Mouse (Mus musculus) liver, embryonic 14.5 days (tissue): ENCODE measurements around the gene Btg2. TPM values are rescaled to one million over a fixed set of nuclear protein-coding genes. Genes with fewer than 3 reads are reported as not detected.
A peak's percentile ranks its signal among the peaks of the same experiment; 100 is the strongest.

Source experiments
- ATAC-seq: fragments of 200-750 bp; cut with Nextera tagmentation; 2 replicates; pipeline ENCODE4 v1.8.0; 2017; ENCODE audit warnings: moderate number of reproducible peaks, mild to moderate bottlenecking, moderate library complexity; ENCODE audit not compliant: insufficient read depth
- DNase-seq, 3 experiments: peaks; one replicate each; pipeline ENCODE4 v3.0.0-alpha.2; 2012 to 2013; ENCODE audit warnings: low read depth in 3 of 3, low spot score in 3 of 3
- H3K27ac ChIP-seq: fragments of 300-500 bp; sonication (generic); 2 replicates; pipeline ENCODE4 v1.5.1; 2014; ENCODE audit warnings: moderate library complexity, mild to moderate bottlenecking, control low read depth, inconsistent platforms
- H3K27me3 ChIP-seq: fragments of 300-500 bp; sonication (generic); 2 replicates; pipeline ENCODE4 v1.6.1; 2014; ENCODE audit warnings: mild to moderate bottlenecking, low read length, moderate library complexity; ENCODE audit not compliant: control insufficient read depth, insufficient read depth
- H3K36me3 ChIP-seq: fragments of 300-500 bp; sonication (generic); replicated peaks from 2 replicates; pipeline ENCODE4 v1.6.1; 2014; ENCODE audit warnings: low read depth; ENCODE audit not compliant: control insufficient read depth, insufficient read depth
- H3K4me1 ChIP-seq, 2 experiments: fragments of 200-500 bp in 1 of 2; fragments of 300-500 bp in 1 of 2; sonication (generic) in 1 of 2; replicated peaks; 2 replicates each; pipeline ENCODE4 v1.6.1; 2012 to 2014; ENCODE audit warnings: antibody characterized with exemption in 1 of 2, inconsistent platforms in 1 of 2, low read length in 1 of 2; ENCODE audit not compliant: control insufficient read depth in 2 of 2, insufficient read depth in 2 of 2
- H3K4me2 ChIP-seq: fragments of 300-500 bp; sonication (generic); 2 replicates; pipeline ENCODE4 v1.6.1; 2014; ENCODE audit warnings: low read depth, mild to moderate bottlenecking, control low read depth, moderate library complexity
- H3K4me3 ChIP-seq, 2 experiments: fragments of 200-500 bp in 1 of 2; fragments of 300-500 bp in 1 of 2; sonication (generic) in 1 of 2; 2 replicates each; pipeline ENCODE4 v1.5.1; 2012 to 2014; ENCODE audit warnings: low read depth in 2 of 2, low read length in 2 of 2, mild to moderate bottlenecking in 2 of 2, control low read depth in 1 of 2, inconsistent platforms in 1 of 2, moderate library complexity in 1 of 2; ENCODE audit not compliant: insufficient read depth in 1 of 2
- H3K9ac ChIP-seq: fragments of 300-500 bp; sonication (generic); replicated peaks from 2 replicates; pipeline ENCODE4 v1.6.1; 2014; ENCODE audit warnings: mild to moderate bottlenecking, control low read depth, moderate library complexity
- H3K9me3 ChIP-seq: fragments of 300-500 bp; sonication (generic); 2 replicates; pipeline ENCODE4 v1.6.1; 2016; ENCODE audit warnings: low read length, mixed read lengths; ENCODE audit not compliant: control insufficient read depth
- CTCF ChIP-seq: IDR thresholded peaks from 2 replicates; pipeline ENCODE4 v1.5.1; 2016; ENCODE audit warnings: antibody characterized with exemption, low read depth, control low read depth
- EP300 ChIP-seq: IDR thresholded peaks from 2 replicates; pipeline ENCODE4 v1.6.1; 2016; ENCODE audit warnings: antibody characterized with exemption, low read depth
- WGBS: fragments of 180-500 bp; shearing (Covaris S2); extraction: QIAGEN DNeasy Blood & Tissue Kit; methylation state at CpG from one replicate; pipeline ENCODE4 v1.1.7; 2014; ENCODE audit not compliant: insufficient replicate concordance; 5-methylcytosine and 5-hydroxymethylcytosine counted together
- polyA plus RNA-seq, 2 experiments: library from polyadenylated mRNA; depleted of rRNA in 1 of 2; stranded (reverse) in 1 of 2; unstranded in 1 of 2; fragments of >200 nt; fragmentation: Nextera tagmentation in 1 of 2; extraction: Ambion mirVana in 1 of 2; gene quantifications; 2 replicates each; pipeline versions ENCODE4 v1.2.1 to v1.2.3; 2012 to 2014

Btg2 gene
- polyA plus RNA-seq, 2 experiments, result 45.3 to 78.2 TPM

GRCm38 (mm10) chr1:134046387-134046786, 32.5 kb downstream of the Btg2 start:
- TF ChIP-seq CTCF (no peak), EP300 (no peak)
- no peaks in the 10 kb centered on the region for H3K4me1 ChIP-seq
- no peak for ATAC-seq

GRCm38 (mm10) chr1:134045971-134046370, 32.9 kb downstream of the Btg2 start:
- Histone ChIP-seq H3K9me3 (no peaks in the 10 kb centered on the region), H3K4me2 (peak overlapping the region; percentile 31), H3K27ac (no peak overlapping the region), H3K9ac (no peak overlapping the region), H3K36me3 (no peaks in the 10 kb centered on the region), H3K27me3 (no peaks in the 10 kb centered on the region), H3K4me3 (no peak overlapping the region), H3K4me1 (no peaks in the 10 kb centered on the region)
- WGBS, result 10% methylated on average over 9 of the region's 9 CpGs
- DNase-seq, result no peak
- no peak for ATAC-seq
- no peak for TF ChIP-seq EP300
- peak; percentile 85 for TF ChIP-seq CTCF

More at GRCm38 (mm10) chr1:134046387-134046786, 32.5 kb downstream of the Btg2 start:
- Histone ChIP-seq H3K27me3 (no peaks in the 10 kb centered on the region), H3K36me3 (no peaks in the 10 kb centered on the region), H3K9ac (no peak overlapping the region), H3K9me3 (no peaks in the 10 kb centered on the region), H3K4me3 (no peak overlapping the region), H3K27ac (no peak overlapping the region), H3K4me2 (peak overlapping the region; percentile 31)
- no peak for DNase-seq
- 29% methylated on average over 23 of the region's 23 CpGs for WGBS

- H3K27ac ChIP-seq, result no peak overlapping the region
- H3K9me3 ChIP-seq, result no peaks in the 10 kb centered on the region
- ATAC-seq (no peak), DNase-seq (no peak)
- no peaks in the 10 kb centered on the region for H3K27me3 ChIP-seq
- H3K4me1 ChIP-seq, result no peaks in the 10 kb centered on the region
- H3K36me3 ChIP-seq, result no peaks in the 10 kb centered on the region
- WGBS, result 74% methylated on average over 6 of the region's 6 CpGs
- H3K9ac ChIP-seq, result no peak overlapping the region
- TF ChIP-seq EP300 (no peak), CTCF (no peak)
- no peak overlapping the region for H3K4me3 ChIP-seq
- no peak overlapping the region for H3K4me2 ChIP-seq
Observed at GRCm38 (mm10) chr1:134044805-134045204, 34.1 kb downstream of the Btg2 start.

- H3K27ac ChIP-seq, result no peak overlapping the region
- H3K27me3 ChIP-seq, result no peaks in the 10 kb centered on the region
- H3K4me2 ChIP-seq, result no peak overlapping the region
- ATAC-seq (no peak), DNase-seq (no peak)
- H3K4me1 ChIP-seq, result no peaks in the 10 kb centered on the region
- H3K9me3 ChIP-seq, result no peaks in the 10 kb centered on the region
- H3K9ac ChIP-seq, result no peak overlapping the region
- no peaks in the 10 kb centered on the region for H3K36me3 ChIP-seq
- no peak for TF ChIP-seq CTCF
- TF ChIP-seq EP300, result no peak
- WGBS, result 30% methylated on average over 1 of the region's 1 CpGs
- no peak overlapping the region for H3K4me3 ChIP-seq
Observed at GRCm38 (mm10) chr1:134042341-134042740, 36.6 kb downstream of the Btg2 start.

GRCm38 (mm10) chr1:134041900-134042299, 37.0 kb downstream of the Btg2 start:
- no peak for TF ChIP-seq CTCF
- H3K9ac ChIP-seq, result no peak overlapping the region
- no peaks in the 10 kb centered on the region for H3K9me3 ChIP-seq
- no peak overlapping the region for H3K4me2 ChIP-seq
- DNase-seq, result no peak
- WGBS, result 37% methylated on average over 2 of the region's 2 CpGs
- H3K4me1 ChIP-seq, result no peaks in the 10 kb centered on the region
- ATAC-seq, result no peak
- H3K4me3 ChIP-seq, result no peak overlapping the region
- H3K36me3 ChIP-seq, result no peaks in the 10 kb centered on the region
- H3K27ac ChIP-seq, result no peak overlapping the region
- H3K27me3 ChIP-seq, result no peaks in the 10 kb centered on the region

- ATAC-seq (no peak), DNase-seq (no peak)
- TF ChIP-seq CTCF, result no peak
- Histone ChIP-seq H3K36me3 (no peaks in the 10 kb centered on the region), H3K4me2 (no peak overlapping the region), H3K4me1 (no peaks in the 10 kb centered on the region), H3K27me3 (no peaks in the 10 kb centered on the region), H3K27ac (no peak overlapping the region), H3K9ac (no peak overlapping the region), H3K9me3 (no peaks in the 10 kb centered on the region), H3K4me3 (no peak overlapping the region)
- 57% methylated on average over 2 of the region's 2 CpGs for WGBS
Observed at GRCm38 (mm10) chr1:134039361-134039760, 39.6 kb downstream of the Btg2 start.
